21 mouse cellular contexts compared by ENCODE assay signal in genomic region chr1:156671921-156672320, GRCm38 (mm10). TPM values are rescaled to one million over a fixed set of nuclear protein-coding genes. Genes with fewer than 3 reads are reported as not detected.
DNase-seq lines count a peak whose midpoint lies in the region; ATAC-seq and TF ChIP-seq lines count a peak whose summit lies in the region.
"Had no signal": no experiment of that assay in that cellular context is flagged by ENCODE, and none has a peak within 500 bp of the region (broad histone marks: within the 10 kb centered on the region; RNA-seq: fewer than 3 reads in every experiment).

No protein-coding gene starts in this region.

- no peak for DNase-seq in frontal cortex, postnatal 10 days (ENCODE audit: low spot score in 2 of 2)
- peak; percentile 64 for DNase-seq in brain, adult 2 months (ENCODE audit: low read depth, low spot score)
- DNase-seq in heart, adult 18-20 months = no peak
- no peak for DNase-seq in cerebellum, adult 8-10 months
- DNase-seq: adrenal gland, adult 2 months; adrenal gland, postnatal 10 days; adrenal gland, postnatal 25 days; cerebellum, adult 11-12 months; cerebellum, adult 2 months; cerebellum, adult 9-11 months; cerebellum, postnatal 14 days; cerebellum, postnatal 36 days; embryo, embryonic 11 days had no signal

- H3K27me3 ChIP-seq in myocyte (ENCODE audit: control insufficient read depth, insufficient read depth, insufficient read length) = no peaks in the 10 kb centered on the region
- H3K27me3 ChIP-seq: embryonic facial prominence, embryonic 15.5 days; forebrain, embryonic 13.5 days had no signal

- H3ac ChIP-seq in myocyte (ENCODE audit: control insufficient read depth, insufficient read length) = no peak overlapping the region

- peaks cover 5% of the 10 kb centered on the region for H3K79me2 ChIP-seq in myocyte (ENCODE audit: control insufficient read depth, insufficient read depth)

- H3K4me2 ChIP-seq in myocyte (ENCODE audit: low read depth) = peak overlapping the region; percentile 31
- H3K4me2 ChIP-seq: embryonic facial prominence, embryonic 15.5 days had no signal

- H3K4me3 ChIP-seq in myocyte = peak overlapping the region; percentile 90
- H3K4me3 ChIP-seq: embryonic facial prominence, embryonic 13.5 days; embryonic facial prominence, embryonic 15.5 days; erythroblast, embryonic 14.5 days; forebrain, embryonic 10.5 days; forebrain, embryonic 13.5 days had no signal

- TF ChIP-seq POLR2A in myocyte (IDR thresholded peaks at IDR 0.05; ENCODE audit: insufficient read length, low read depth) = no peak

- H3K36me3 ChIP-seq in myocyte (ENCODE audit: control insufficient read depth, insufficient read depth) = peaks cover 12% of the 10 kb centered on the region
- H3K36me3 ChIP-seq: embryonic facial prominence, embryonic 13.5 days; embryonic facial prominence, embryonic 15.5 days; forebrain, embryonic 10.5 days had no signal

- peak; percentile 51 for ATAC-seq in frontal cortex, adult (ENCODE audit: low TSS enrichment)
- ATAC-seq: forebrain, embryonic 13.5 days; forebrain, embryonic 16.5 days had no signal

TF ChIP-seq in myocyte, 11 proteins besides CTCF, POLR2A, EP300 and RAD21:
- TF ChIP-seq USF1 (IDR thresholded peaks at IDR 0.05; ENCODE audit: low read depth) = no peak
- TF ChIP-seq E2F4 (IDR thresholded peaks at IDR 0.05; ENCODE audit: insufficient read depth) = no peak
- TF ChIP-seq TCF12 (IDR thresholded peaks at IDR 0.05; ENCODE audit: insufficient read depth, poor library complexity, severe bottlenecking) = no peak
- TF ChIP-seq MYOD1 (IDR thresholded peaks at IDR 0.05; ENCODE audit: control insufficient read depth in 1 of 3, insufficient read length in 2 of 3, low read depth in 2 of 3) = no peak
- TF ChIP-seq MYOG (IDR thresholded peaks at IDR 0.05; ENCODE audit: control insufficient read depth in 1 of 3, insufficient read depth in 1 of 3, insufficient read length in 2 of 3, low read depth in 2 of 3) = no peak
- no peak for TF ChIP-seq REST (IDR thresholded peaks at IDR 0.05; ENCODE audit: insufficient read depth, insufficient read length)
- TF ChIP-seq SRF (IDR thresholded peaks at IDR 0.05; ENCODE audit: control insufficient read depth, insufficient read length, low read depth) = no peak
- no peak for TF ChIP-seq POLR2AphosphoS2 (IDR thresholded peaks at IDR 0.05; ENCODE audit: insufficient read length, low read depth)
- TF ChIP-seq TCF3 (IDR thresholded peaks at IDR 0.05; ENCODE audit: insufficient read length, low read depth) = no peak
- no peak for TF ChIP-seq CEBPB (IDR thresholded peaks at IDR 0.05; ENCODE audit: insufficient read depth, poor library complexity, severe bottlenecking)
- no peak for TF ChIP-seq MAX (IDR thresholded peaks at IDR 0.05; ENCODE audit: low read depth)

RNA-seq across cellular contexts. Expression of gene Tor3a, which starts 2.2 kb away (rescaled TPM):
- 45.9 TPM for polyA plus RNA-seq in myocyte (2012; fragmentation: generic; extraction: Trizol)
- total RNA-seq in heart, adult 18-20 months (2021) = 1 to 10 TPM; 9.2 to 9.9 TPM
- polyA plus RNA-seq: erythroblast, embryonic 14.5 days had no signal

RNA-seq across cellular contexts. Expression of gene Fam20b, which starts 47.0 kb away (rescaled TPM):
- polyA plus RNA-seq in myocyte (2012; fragmentation: generic; extraction: Trizol) = 22.9 TPM
- 10 to 100 TPM; 59.9 to 61.3 TPM for total RNA-seq in heart, adult 18-20 months (2021)
